Mouse (Mus musculus): ENCODE measurements around the gene Arpc1a. TPM values are rescaled to one million over a fixed set of nuclear protein-coding genes. Genes with fewer than 3 reads are reported as not detected.

Arpc1a gene
- total and polyA plus RNA-seq, 3 experiments: 85.8 to 306 (median 187) TPM

DNA sequence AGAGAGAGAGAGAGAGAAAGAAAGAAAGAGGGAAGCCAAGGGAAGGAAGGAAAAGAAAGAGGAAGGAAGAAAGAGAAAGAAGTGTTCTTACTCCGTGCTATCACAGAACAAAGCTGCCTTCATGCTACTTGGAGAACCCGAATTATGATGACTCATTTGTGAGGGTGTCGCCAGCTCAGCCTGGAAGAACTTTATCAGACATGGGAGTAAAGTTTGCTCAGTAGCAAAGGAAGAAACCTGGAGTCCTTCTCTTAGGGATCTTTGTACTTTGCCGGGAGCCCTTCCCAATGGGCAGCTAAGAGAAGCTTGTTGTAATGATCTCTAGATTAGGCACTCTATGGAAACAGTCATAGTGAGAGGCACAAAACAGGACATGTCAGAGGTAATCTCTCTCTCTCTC is 19.1 kb downstream of the Arpc1a start (continued):
- no peak for TF ChIP-seq GABPA (IDR thresholded peaks at IDR 0.05; ENCODE audit: low read depth, low read length)

DNA sequence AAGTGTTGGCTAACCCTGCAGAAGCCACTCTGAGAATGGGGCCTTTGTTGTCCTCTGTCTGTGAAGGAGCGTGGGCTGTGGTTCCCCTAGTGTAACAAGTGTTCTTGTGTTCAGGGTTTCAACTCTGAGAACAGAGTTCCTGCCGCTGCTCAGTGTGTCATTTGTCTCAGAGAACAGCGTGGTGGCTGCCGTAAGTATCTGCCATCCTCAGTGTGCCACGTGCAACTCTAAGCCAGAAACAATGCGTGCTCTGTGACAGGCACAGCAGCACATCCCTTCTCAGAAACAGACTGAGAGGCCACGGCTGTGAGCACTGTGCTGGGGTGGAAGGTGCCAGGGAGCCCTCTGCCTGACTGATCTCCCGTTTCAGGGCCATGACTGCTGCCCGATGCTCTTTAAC is 20.7 kb downstream of the Arpc1a start:
- no peak overlapping the region for H3K9ac ChIP-seq (ENCODE audit: control insufficient read depth, low read depth, low read length, poor library complexity, severe bottlenecking)
- H3K4me1 ChIP-seq (ENCODE audit: control insufficient read depth in 1 of 2, insufficient read depth in 2 of 2, low read length in 2 of 2): peaks cover 5 to 20% of the 10 kb centered on the region in 2 experiments; a peak in 3 of 4 replicates
- no peak for DNase-seq (ENCODE audit: low read depth, low spot score)
- H3K9me3 ChIP-seq (replicated peaks; ENCODE audit: insufficient read depth, low read length): no peaks in the 10 kb centered on the region
- H3K27me3 ChIP-seq (ENCODE audit: control insufficient read depth in 1 of 2, insufficient read depth in 2 of 2, low read length in 2 of 2): no peaks in the 10 kb centered on the region
- no peak overlapping the region for H3K27ac ChIP-seq (ENCODE audit: control insufficient read depth, low read depth, low read length)
- H3K4me3 ChIP-seq (ENCODE audit: control insufficient read depth in 1 of 2, insufficient read depth in 1 of 2, low read depth in 2 of 2, low read length in 2 of 2): no peak overlapping the region
- H3K79me2 ChIP-seq (ENCODE audit: control insufficient read depth, insufficient read depth, low read length, poor library complexity): no peaks in the 10 kb centered on the region
- TF ChIP-seq GABPA (IDR thresholded peaks at IDR 0.05; ENCODE audit: low read depth, low read length) (no peak), MYB (IDR thresholded peaks at IDR 0.05; ENCODE audit: low read depth, low read length) (no peak), RAD21 (IDR thresholded peaks at IDR 0.05; ENCODE audit: low read depth, low read length) (no peak), USF2 (IDR thresholded peaks at IDR 0.05; ENCODE audit: borderline replicate concordance in 1 of 2, insufficient read depth in 1 of 2, low read depth in 1 of 2, low read length in 2 of 2) (no peak), POLR2AphosphoS2 (IDR thresholded peaks at IDR 0.05; ENCODE audit: low read length) (no peak), CHD1 (IDR thresholded peaks at IDR 0.05; ENCODE audit: low read depth, low read length) (no peak), TAL1 (IDR thresholded peaks at IDR 0.05; ENCODE audit: low read length) (no peak)
- H3K36me3 ChIP-seq (ENCODE audit: control insufficient read depth in 1 of 2, insufficient read depth in 2 of 2, low read length in 2 of 2): peaks cover 14 to 33% of the 10 kb centered on the region in 2 experiments

- peaks cover 5 to 15% of the 10 kb centered on the region in 2 experiments; a peak in 3 of 4 replicates for H3K4me1 ChIP-seq (ENCODE audit: control insufficient read depth in 1 of 2, insufficient read depth in 2 of 2, low read length in 2 of 2)
- TF ChIP-seq POLR2A (IDR thresholded peaks at IDR 0.05; ENCODE audit: control insufficient read depth in 1 of 2, insufficient read depth in 1 of 2, low read depth in 1 of 2, low read length in 2 of 2, poor library complexity in 1 of 2) (0 out of 4 replicates have a peak, but pooled peaks of 1 of the 2 experiments have one; percentile 5), ZMIZ1 (IDR thresholded peaks at IDR 0.05; ENCODE audit: low read depth, low read length) (no peak), ELF1 (IDR thresholded peaks at IDR 0.05; ENCODE audit: low read depth, low read length) (no peak), SMC3 (IDR thresholded peaks at IDR 0.05; ENCODE audit: low read depth, low read length) (no peak), NRF1 (IDR thresholded peaks at IDR 0.05; ENCODE audit: insufficient read depth, low read depth, low read length, poor library complexity, severe bottlenecking) (peak; percentile 16; the same call in 1 of the 2 replicates), ETS1 (IDR thresholded peaks at IDR 0.05; ENCODE audit: low read depth, low read length) (peak; percentile 51; the same call in 1 of the 2 replicates)
- H3K36me3 ChIP-seq (ENCODE audit: control insufficient read depth in 1 of 2, insufficient read depth in 2 of 2, low read length in 2 of 2): peaks cover 9 to 29% of the 10 kb centered on the region in 2 experiments
These were observed 22.2 kb downstream of the Arpc1a start for GRCm38 (mm10) chr5:145105694-145106275.

More at GRCm38 (mm10) chr5:145105694-145106275, 22.2 kb downstream of the Arpc1a start:
- H3K27ac ChIP-seq (ENCODE audit: control insufficient read depth, low read depth, low read length): no peak overlapping the region
- H3K9ac ChIP-seq (ENCODE audit: control insufficient read depth, low read depth, low read length, poor library complexity, severe bottlenecking): no peak overlapping the region
- H3K27me3 ChIP-seq (ENCODE audit: control insufficient read depth in 1 of 2, insufficient read depth in 2 of 2, low read length in 2 of 2): no peaks in the 10 kb centered on the region
- DNase-seq (ENCODE audit: low read depth, low spot score): no peak
- H3K79me2 ChIP-seq (ENCODE audit: control insufficient read depth, insufficient read depth, low read length, poor library complexity): no peaks in the 10 kb centered on the region
- H3K4me3 ChIP-seq (ENCODE audit: control insufficient read depth in 1 of 2, insufficient read depth in 1 of 2, low read depth in 2 of 2, low read length in 2 of 2): no peak overlapping the region
- H3K9me3 ChIP-seq (replicated peaks; ENCODE audit: insufficient read depth, low read length): no peaks in the 10 kb centered on the region
